Mouse (Mus musculus) bone marrow macrophage, adult 2 months (primary cell): ENCODE measurements around the gene Arhgap32.

Source experiments
- CTCF ChIP-seq: IDR thresholded peaks from 2 replicates; pipeline ENCODE4 v1.5.1; 2012; ENCODE audit warnings: low read depth, mild to moderate bottlenecking, low read length, moderate library complexity
- POLR2A ChIP-seq: IDR thresholded peaks from 2 replicates; pipeline ENCODE4 v1.6.1; 2012; ENCODE audit warnings: mild to moderate bottlenecking, low read depth, low read length, borderline replicate concordance

DNA sequence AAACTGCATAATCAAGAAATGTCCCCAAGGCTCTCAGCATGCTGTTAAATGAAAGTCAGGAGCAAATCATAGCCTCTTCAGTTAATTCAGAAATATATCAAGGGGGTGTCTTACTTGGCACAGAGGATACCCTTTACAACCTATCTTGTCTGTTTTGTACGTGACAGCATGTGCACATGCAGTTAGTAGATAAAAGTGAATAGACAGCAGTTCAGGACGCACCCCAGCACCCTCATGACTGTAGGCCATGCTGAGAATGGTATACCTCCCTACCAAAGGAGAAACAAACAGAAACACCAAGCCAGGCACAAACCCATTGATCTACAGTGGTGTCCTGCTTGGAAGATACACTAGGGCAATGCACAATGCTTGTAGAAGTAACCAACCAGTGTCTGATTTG lies 14.4 kb upstream of the Arhgap32 start:
- TF ChIP-seq CTCF, result no peak
- no peak for TF ChIP-seq POLR2A
